Mouse (Mus musculus): ENCODE data around the gene Fgfr2. TPM values are rescaled to one million over a fixed set of nuclear protein-coding genes. Genes with fewer than 3 reads are reported as not detected.

Fgfr2 gene
- polyA plus RNA-seq, 1 experiment from 2014 or later = 11.2 TPM

GRCm38 (mm10) chr7:130854684-130855292 lies 2268.4 kb downstream of the Fgfr2 start:
- ATAC-seq = peak; percentile 67

GRCm38 (mm10) chr7:130847164-130847718 lies 2275.9 kb downstream of the Fgfr2 start:
- Histone ChIP-seq H3K4me3 (ENCODE audit: low read depth, low read length) (no peak overlapping the region), H3K9me3 (ENCODE audit: low read length) (no peaks in the 10 kb centered on the region), H3K9ac (replicated peaks) (no peak overlapping the region), H3K36me3 (replicated peaks; ENCODE audit: insufficient read depth, low read length) (no peaks in the 10 kb centered on the region), H3K27me3 (ENCODE audit: insufficient read depth, low read length) (no peaks in the 10 kb centered on the region), H3K27ac (ENCODE audit: low read depth) (no peak overlapping the region), H3K4me1 (ENCODE audit: insufficient read depth) (no peaks in the 10 kb centered on the region), H3K4me2 (ENCODE audit: low read depth, low read length) (no peak overlapping the region)
- TF ChIP-seq CTCF (IDR thresholded peaks at IDR 0.05; ENCODE audit: low read depth) (no peak), EP300 (IDR thresholded peaks at IDR 0.05; ENCODE audit: low read depth) (no peak)
- no peak for DNase-seq
- ATAC-seq = no peak
- WGBS (ENCODE audit: insufficient replicate concordance) = 58% methylated on average over 17 of the region's 17 CpGs

More at GRCm38 (mm10) chr7:130854684-130855292, 2268.4 kb downstream of the Fgfr2 start:
- Histone ChIP-seq H3K36me3 (replicated peaks; ENCODE audit: insufficient read depth, low read length) (no peaks in the 10 kb centered on the region), H3K27ac (ENCODE audit: low read depth) (no peak overlapping the region), H3K4me3 (ENCODE audit: low read depth, low read length) (no peak overlapping the region), H3K27me3 (ENCODE audit: insufficient read depth, low read length) (no peaks in the 10 kb centered on the region), H3K4me2 (ENCODE audit: low read depth, low read length) (no peak overlapping the region), H3K9ac (replicated peaks) (no peak overlapping the region), H3K4me1 (ENCODE audit: insufficient read depth) (no peaks in the 10 kb centered on the region), H3K9me3 (ENCODE audit: low read length) (no peaks in the 10 kb centered on the region)
- DNase-seq = no peak
- 55% methylated on average over 4 of the region's 4 CpGs for WGBS (ENCODE audit: insufficient replicate concordance)
- TF ChIP-seq EP300 (IDR thresholded peaks at IDR 0.05; ENCODE audit: low read depth) (no peak), CTCF (IDR thresholded peaks at IDR 0.05; ENCODE audit: low read depth) (no peak)

- DNase-seq (peak; percentile 42), ATAC-seq (peak; percentile 76)
- H3K27ac ChIP-seq (ENCODE audit: low read depth) = peak overlapping the region; percentile 79
- peak overlapping the region; percentile 26; the same call in 1 of the 2 replicates for H3K4me2 ChIP-seq (ENCODE audit: low read depth, low read length)
- no peak overlapping the region for H3K9ac ChIP-seq (replicated peaks)
- H3K36me3 ChIP-seq (replicated peaks; ENCODE audit: insufficient read depth, low read length) = no peaks in the 10 kb centered on the region
- H3K4me3 ChIP-seq (ENCODE audit: low read depth, low read length) = no peak overlapping the region
- peaks cover 17% of the 10 kb centered on the region for H3K4me1 ChIP-seq (ENCODE audit: insufficient read depth)
- H3K9me3 ChIP-seq (ENCODE audit: low read length) = no peaks in the 10 kb centered on the region
- H3K27me3 ChIP-seq (ENCODE audit: insufficient read depth, low read length) = no peaks in the 10 kb centered on the region
- TF ChIP-seq EP300 (IDR thresholded peaks at IDR 0.05; ENCODE audit: low read depth) (peak; percentile 64; the same call in 1 of the 2 replicates), CTCF (IDR thresholded peaks at IDR 0.05; ENCODE audit: low read depth) (no peak)
- 40% methylated on average over 12 of the region's 12 CpGs for WGBS (ENCODE audit: insufficient replicate concordance)
Measured at GRCm38 (mm10) chr7:130839380-130840100, 2283.6 kb downstream of the Fgfr2 start.

- Histone ChIP-seq H3K36me3 (replicated peaks; ENCODE audit: insufficient read depth, low read length) (no peaks in the 10 kb centered on the region), H3K27ac (ENCODE audit: low read depth) (peak overlapping the region; percentile 79), H3K4me2 (ENCODE audit: low read depth, low read length) (no peak overlapping the region), H3K9ac (replicated peaks) (no peak overlapping the region), H3K9me3 (ENCODE audit: low read length) (no peaks in the 10 kb centered on the region), H3K4me3 (ENCODE audit: low read depth, low read length) (no peak overlapping the region), H3K4me1 (ENCODE audit: insufficient read depth) (peaks cover 17% of the 10 kb centered on the region), H3K27me3 (ENCODE audit: insufficient read depth, low read length) (no peaks in the 10 kb centered on the region)
- no peak for DNase-seq
- 61% methylated on average over 3 of the region's 3 CpGs for WGBS (ENCODE audit: insufficient replicate concordance)
- TF ChIP-seq EP300 (IDR thresholded peaks at IDR 0.05; ENCODE audit: low read depth) (no peak), CTCF (IDR thresholded peaks at IDR 0.05; ENCODE audit: low read depth) (no peak)
- no peak for ATAC-seq
Measured at GRCm38 (mm10) chr7:130838658-130839025, 2284.5 kb downstream of the Fgfr2 start.

- ATAC-seq (no peak), DNase-seq (no peak)
- no peak for TF ChIP-seq CTCF (IDR thresholded peaks at IDR 0.05; ENCODE audit: low read depth)
- TF ChIP-seq EP300 (IDR thresholded peaks at IDR 0.05; ENCODE audit: low read depth) = no peak
- no peak overlapping the region for H3K4me3 ChIP-seq (ENCODE audit: low read depth, low read length)
- no peaks in the 10 kb centered on the region for H3K36me3 ChIP-seq (replicated peaks; ENCODE audit: insufficient read depth, low read length)
- H3K4me1 ChIP-seq (ENCODE audit: insufficient read depth) = peaks cover 17% of the 10 kb centered on the region
- H3K4me2 ChIP-seq (ENCODE audit: low read depth, low read length) = no peak overlapping the region
- H3K27me3 ChIP-seq (ENCODE audit: insufficient read depth, low read length) = no peaks in the 10 kb centered on the region
- 0 out of 2 replicates have a peak overlapping the region, but pooled peaks have one; percentile 24 for H3K27ac ChIP-seq (ENCODE audit: low read depth)
- no peak overlapping the region for H3K9ac ChIP-seq (replicated peaks)
- 67% methylated on average over 12 of the region's 12 CpGs for WGBS (ENCODE audit: insufficient replicate concordance)
- H3K9me3 ChIP-seq (ENCODE audit: low read length) = no peaks in the 10 kb centered on the region
Measured at GRCm38 (mm10) chr7:130837941-130838657, 2285.1 kb downstream of the Fgfr2 start.

- DNase-seq (no peak), ATAC-seq (no peak)
- Histone ChIP-seq H3K9ac (replicated peaks) (no peak overlapping the region), H3K4me2 (ENCODE audit: low read depth, low read length) (no peak overlapping the region), H3K4me1 (ENCODE audit: insufficient read depth) (peaks cover 17% of the 10 kb centered on the region), H3K4me3 (ENCODE audit: low read depth, low read length) (no peak overlapping the region), H3K27ac (ENCODE audit: low read depth) (peak overlapping the region; percentile 66), H3K27me3 (ENCODE audit: insufficient read depth, low read length) (no peaks in the 10 kb centered on the region), H3K9me3 (ENCODE audit: low read length) (no peaks in the 10 kb centered on the region), H3K36me3 (replicated peaks; ENCODE audit: insufficient read depth, low read length) (no peaks in the 10 kb centered on the region)
- WGBS (ENCODE audit: insufficient replicate concordance) = 71% methylated on average over 9 of the region's 9 CpGs
- TF ChIP-seq CTCF (IDR thresholded peaks at IDR 0.05; ENCODE audit: low read depth) (no peak), EP300 (IDR thresholded peaks at IDR 0.05; ENCODE audit: low read depth) (no peak)
Measured at GRCm38 (mm10) chr7:130836066-130836465, 2287.1 kb downstream of the Fgfr2 start.

All from liver, postnatal 0 days (tissue).